In genomic region chr11:65806909-65807504, GRCm38 (mm10) we compare ENCODE assay signal across 8 mouse cellular contexts. TPM values are rescaled to one million over a fixed set of nuclear protein-coding genes. Genes with fewer than 3 reads are reported as not detected.
DNase-seq lines count a peak whose midpoint lies in the region; ATAC-seq lines count a peak whose summit lies in the region.

Gene Zkscan6, plus strand, starts transcription at chr11:65807175.

- 1% methylated on average over 28 of the region's 58 CpGs for WGBS in embryonic facial prominence, embryonic 14.5 days
- WGBS in kidney, embryonic 14.5 days: under 1% methylated on average over 58 of the region's 58 CpGs
- under 1% methylated on average over 58 of the region's 58 CpGs for WGBS in limb, embryonic 15.5 days

- H3K9ac ChIP-seq in embryonic facial prominence, embryonic 14.5 days (ENCODE audit: low read depth, low read length): peak within 1 kb of the TSS; percentile 82
- peak within 1 kb of the TSS; percentile 79 for H3K9ac ChIP-seq in kidney, embryonic 14.5 days (ENCODE audit: low read depth, low read length)
- peak within 1 kb of the TSS; percentile 64 for H3K9ac ChIP-seq in limb, embryonic 15.5 days

- peak within 1 kb of the TSS; percentile 92 for H3K4me2 ChIP-seq in embryonic facial prominence, embryonic 14.5 days (ENCODE audit: low read depth, low read length)
- H3K4me2 ChIP-seq in kidney, embryonic 14.5 days (replicated peaks; ENCODE audit: low read depth, low read length): peak within 1 kb of the TSS; percentile 79
- H3K4me2 ChIP-seq in limb, embryonic 15.5 days: peak within 1 kb of the TSS; percentile 68

- peak; percentile 97 for ATAC-seq in embryonic facial prominence, embryonic 14.5 days (ENCODE audit: low read depth)
- peak; percentile 97 for ATAC-seq in kidney, embryonic 14.5 days (ENCODE audit: low FRiP score, low TSS enrichment)
- peak; percentile 95 for ATAC-seq in limb, embryonic 15.5 days (ENCODE audit: insufficient number of reproducible peaks, low FRiP score, low TSS enrichment, low read depth)

- peaks cover 7% of the 10 kb centered on the region for H3K4me1 ChIP-seq in embryonic facial prominence, embryonic 14.5 days (ENCODE audit: control insufficient read depth, insufficient read depth, low read length)
- 0 out of 2 replicates have a peak, but pooled peaks cover 6% of the 10 kb centered on the region for H3K4me1 ChIP-seq in kidney, embryonic 14.5 days (ENCODE audit: control insufficient read depth, insufficient read depth, low read length)
- H3K4me1 ChIP-seq in limb, embryonic 15.5 days: 0 out of 2 replicates have a peak, but pooled peaks cover 7% of the 10 kb centered on the region

- peak within 1 kb of the TSS; percentile 85 for H3K4me3 ChIP-seq in embryonic facial prominence, embryonic 14.5 days (ENCODE audit: low read depth, low read length)
- H3K4me3 ChIP-seq in kidney, embryonic 14.5 days (ENCODE audit: low read length): peak within 1 kb of the TSS; percentile 78
- H3K4me3 ChIP-seq in limb, embryonic 15.5 days: peak within 1 kb of the TSS; percentile 72

- no peaks in the 10 kb centered on the region for H3K27me3 ChIP-seq in embryonic facial prominence, embryonic 14.5 days (replicated peaks; ENCODE audit: control insufficient read depth, insufficient read depth, low read length)
- no peaks in the 10 kb centered on the region for H3K27me3 ChIP-seq in kidney, embryonic 14.5 days (ENCODE audit: control insufficient read depth, insufficient read depth, low read length)
- no peaks in the 10 kb centered on the region for H3K27me3 ChIP-seq in limb, embryonic 15.5 days

- no peaks in the 10 kb centered on the region for H3K36me3 ChIP-seq in embryonic facial prominence, embryonic 14.5 days (ENCODE audit: control insufficient read depth, insufficient read depth, low read length)
- no peaks in the 10 kb centered on the region for H3K36me3 ChIP-seq in kidney, embryonic 14.5 days (ENCODE audit: control insufficient read depth, insufficient read depth, low read length)
- H3K36me3 ChIP-seq in limb, embryonic 15.5 days: no peaks in the 10 kb centered on the region

- H3K9me3 ChIP-seq in embryonic facial prominence, embryonic 14.5 days (ENCODE audit: control insufficient read depth, low read length): no peaks in the 10 kb centered on the region
- H3K9me3 ChIP-seq in kidney, embryonic 14.5 days (ENCODE audit: control insufficient read depth, low read length): no peaks in the 10 kb centered on the region
- no peaks in the 10 kb centered on the region for H3K9me3 ChIP-seq in limb, embryonic 15.5 days

- DNase-seq in 3T3-L1 (ENCODE audit: low read depth, low spot score): peak; percentile 90
- peak; percentile 61 to 74 for DNase-seq in adrenal gland, postnatal 4 days (ENCODE audit: low spot score in 2 of 2)
- peak; percentile 96 for DNase-seq in embryonic facial prominence, embryonic 14.5 days (ENCODE audit: low spot score)
- DNase-seq in heart, adult 9 months (ENCODE audit: low spot score in 2 of 2): peak; percentile 87 to 91
- DNase-seq in monocyte, adult 2 months (ENCODE audit: low read depth in 1 of 2, low spot score in 2 of 2): peak; percentile 58 to 76
- peak; percentile 87 to 92 for DNase-seq in spleen, postnatal 36 days (ENCODE audit: low spot score in 2 of 2)

- peak within 1 kb of the TSS; percentile 75 for H3K27ac ChIP-seq in embryonic facial prominence, embryonic 14.5 days (replicated peaks; ENCODE audit: low read depth, low read length)
- H3K27ac ChIP-seq in kidney, embryonic 14.5 days (ENCODE audit: low read depth, low read length): peak within 1 kb of the TSS; percentile 87
- H3K27ac ChIP-seq in limb, embryonic 15.5 days: peak within 1 kb of the TSS; percentile 84

RNA-seq across cellular contexts. Expression of gene Zkscan6, which starts in this region (rescaled TPM):
- 10 to 100 TPM; 14.3 to 16.6 TPM for total RNA-seq in adrenal gland, postnatal 4 days (2021)
- polyA plus RNA-seq in embryonic facial prominence, embryonic 14.5 days (2014; fragmentation: Nextera tagmentation; extraction: Ambion mirVana): 11.4 and 14.7 TPM in 2 replicates
- 10.4 and 13.4 TPM in 2 replicates for polyA plus RNA-seq in kidney, embryonic 14.5 days (2014; fragmentation: Nextera tagmentation; extraction: Ambion mirVana)
- polyA plus RNA-seq in limb, embryonic 15.5 days (2015; fragmentation: Nextera tagmentation; extraction: Ambion mirVana): 14.7 and 15.7 TPM in 2 replicates

Comparison
In these comparisons a context has a peak if more than half of its experiments do, and no peak if none do; other contexts are left out.
1. Peak in every context shown above with its lines: DNase-seq, ATAC-seq, H3K4me3 ChIP-seq and H3K27ac ChIP-seq.